Comparison of ENCODE assay signal across 8 mouse cellular contexts in genomic region chr7:143756125-143757026, GRCm38 (mm10). TPM values are rescaled to one million over a fixed set of nuclear protein-coding genes. Genes with fewer than 3 reads are reported as not detected.
DNase-seq lines count a peak whose midpoint lies in the region; ATAC-seq and TF ChIP-seq lines count a peak whose summit lies in the region.

Gene Osbpl5, minus strand, starts transcription at chr7:143756985.

- H3K4me2 ChIP-seq in lung, postnatal 0 days (replicated peaks; ENCODE audit: low read depth, low read length): peak within 1 kb of the TSS; percentile 57
- peak within 1 kb of the TSS; percentile 94 for H3K4me2 ChIP-seq in midbrain, embryonic 16.5 days (ENCODE audit: low read length)

- intact Hi-C loops in heart, adult 2 months (cut with DNase I): no loop called here

- TF ChIP-seq POLR2A in bone marrow macrophage, adult 2 months (IDR thresholded peaks at IDR 0.05; ENCODE audit: borderline replicate concordance, low read depth, low read length): no peak
- no peak for TF ChIP-seq POLR2A in heart, adult 2 months (IDR thresholded peaks at IDR 0.05; ENCODE audit: insufficient read depth, low read depth, low read length)

- H3K4me1 ChIP-seq in lung, postnatal 0 days (ENCODE audit: insufficient read depth, low read depth, low read length): peaks cover 6% of the 10 kb centered on the region; the same call in 1 of the 2 replicates
- peaks cover 14% of the 10 kb centered on the region for H3K4me1 ChIP-seq in bone marrow macrophage, adult 2 months (ENCODE audit: control insufficient read depth, insufficient read depth, low read length)
- H3K4me1 ChIP-seq in heart, adult 2 months (ENCODE audit: control insufficient read depth, insufficient read depth, low read length): no peaks in the 10 kb centered on the region
- peaks cover 7% of the 10 kb centered on the region; the same call in 1 of the 2 replicates for H3K4me1 ChIP-seq in midbrain, embryonic 16.5 days (ENCODE audit: control insufficient read depth, insufficient read depth, low read length)

- H3K27ac ChIP-seq in lung, postnatal 0 days (ENCODE audit: low read length): no peak within 1 kb of the TSS
- H3K27ac ChIP-seq in bone marrow macrophage, adult 2 months (ENCODE audit: insufficient read depth, low read depth, low read length): no peak within 1 kb of the TSS
- no peak within 1 kb of the TSS for H3K27ac ChIP-seq in heart, adult 2 months
- H3K27ac ChIP-seq in midbrain, embryonic 16.5 days (ENCODE audit: low read length): no peak within 1 kb of the TSS

- no peaks in the 10 kb centered on the region for H3K36me3 ChIP-seq in lung, postnatal 0 days (ENCODE audit: insufficient read depth, low read length)
- H3K36me3 ChIP-seq in heart, adult 2 months (ENCODE audit: control insufficient read depth, insufficient read depth, low read length): no peaks in the 10 kb centered on the region
- no peaks in the 10 kb centered on the region for H3K36me3 ChIP-seq in midbrain, embryonic 16.5 days (ENCODE audit: control insufficient read depth, insufficient read depth, low read length)

- H3K9ac ChIP-seq in lung, postnatal 0 days (replicated peaks; ENCODE audit: low read depth): no peak within 1 kb of the TSS
- peak within 1 kb of the TSS; percentile 33; the same call in 1 of the 2 replicates for H3K9ac ChIP-seq in heart, adult 2 months (ENCODE audit: low read depth, low read length)
- H3K9ac ChIP-seq in midbrain, embryonic 16.5 days (ENCODE audit: low read depth, low read length): peak within 1 kb of the TSS; percentile 48

- ATAC-seq in lung, postnatal 0 days: peak; percentile 2; the same call in 1 of the 2 replicates
- ATAC-seq in midbrain, embryonic 16.5 days: no peak

- WGBS in lung, postnatal 0 days: 27% methylated on average over 21 of the region's 22 CpGs
- 20% methylated on average over 22 of the region's 22 CpGs for WGBS in heart, adult 2 months
- 26% methylated on average over 22 of the region's 22 CpGs for WGBS in midbrain, embryonic 16.5 days

- no peaks in the 10 kb centered on the region; the same call in 1 of the 2 replicates for H3K27me3 ChIP-seq in lung, postnatal 0 days (replicated peaks; ENCODE audit: insufficient read depth, low read length)
- no peaks in the 10 kb centered on the region for H3K27me3 ChIP-seq in heart, adult 2 months (ENCODE audit: control insufficient read depth, insufficient read depth, low read length)
- peaks cover 12% of the 10 kb centered on the region for H3K27me3 ChIP-seq in midbrain, embryonic 16.5 days (ENCODE audit: control insufficient read depth, insufficient read depth, low read depth, low read length)

- no peaks in the 10 kb centered on the region for H3K79me2 ChIP-seq in heart, adult 2 months (replicated peaks; ENCODE audit: control insufficient read depth, insufficient read depth, low read length)

- H3K4me3 ChIP-seq in lung, postnatal 0 days (ENCODE audit: low read depth, low read length): peak within 1 kb of the TSS; percentile 25
- peak within 1 kb of the TSS; percentile 70 for H3K4me3 ChIP-seq in bone marrow macrophage, adult 2 months (ENCODE audit: insufficient read depth, low read length)
- peak within 1 kb of the TSS; percentile 42 for H3K4me3 ChIP-seq in heart, adult 2 months
- peak within 1 kb of the TSS; percentile 44 for H3K4me3 ChIP-seq in midbrain, embryonic 16.5 days (ENCODE audit: low read depth, low read length)

- no peak for TF ChIP-seq EP300 in lung, postnatal 0 days (IDR thresholded peaks at IDR 0.05)
- no peak for TF ChIP-seq EP300 in heart, adult 2 months (IDR thresholded peaks at IDR 0.05; ENCODE audit: insufficient read depth, low read depth, low read length)

- no peak for TF ChIP-seq CTCF in lung, postnatal 0 days (IDR thresholded peaks at IDR 0.05)
- no peak for TF ChIP-seq CTCF in bone marrow macrophage, adult 2 months (IDR thresholded peaks at IDR 0.05; ENCODE audit: low read depth, low read length)
- TF ChIP-seq CTCF in heart, adult 2 months (IDR thresholded peaks at IDR 0.05): no peak

- no peaks in the 10 kb centered on the region for H3K9me3 ChIP-seq in lung, postnatal 0 days (ENCODE audit: low read length)
- H3K9me3 ChIP-seq in midbrain, embryonic 16.5 days (replicated peaks; ENCODE audit: control insufficient read depth, low read length, poor library complexity, severe bottlenecking): no peaks in the 10 kb centered on the region

- no peak for DNase-seq in lung, postnatal 0 days (ENCODE audit: low spot score)
- DNase-seq in lung, postnatal 4 days: no peak
- DNase-seq in heart, adult 2 months: no peak
- DNase-seq in layer of hippocampus, adult 9-11 months: peak; percentile 48
- DNase-seq in cerebellum, adult 18-20 months: no peak
- DNase-seq in kidney, postnatal 25 days: no peak

RNA-seq across cellular contexts. Expression of gene Osbpl5, which starts in this region (rescaled TPM):
- 47.6 and 56.8 TPM in 2 replicates for polyA plus RNA-seq in lung, postnatal 0 days (2015; fragmentation: Nextera tagmentation; extraction: Ambion mirVana)
- 1.2 TPM in 1 of 2 replicates, not detected in the other for polyA plus RNA-seq in bone marrow macrophage, adult 2 months (2012; ENCODE audit: insufficient read depth, insufficient read length, missing spikeins)
- 10 to 100 TPM; 14.8 to 18.0 TPM for total RNA-seq in heart, adult 2 months (2021)
- 21.3 and 28.9 TPM in 2 replicates for polyA plus RNA-seq in heart, adult 2 months (2012; rRNA removed)
- 43.8 and 44.1 TPM in 2 replicates for polyA plus RNA-seq in midbrain, embryonic 16.5 days (2015; fragmentation: Nextera tagmentation; extraction: Ambion mirVana)

Comparison
In these comparisons a context has a peak if more than half of its experiments do, and no peak if none do; other contexts are left out.
1. RNA of gene Osbpl5 (polyA plus RNA-seq): 47.6 to 56.8 TPM in lung, postnatal 0 days, 43.8 to 44.1 TPM in midbrain, embryonic 16.5 days and 21.3 to 28.9 TPM in heart, adult 2 months; 1.2 TPM in bone marrow macrophage, adult 2 months; every median in the first group is over 10 times any median in the second.
2. Peak in every context shown above with its lines, with median percentiles within 50 percentile points of each other: H3K4me3 ChIP-seq.